Mouse (Mus musculus) stomach, embryonic 16.5 days (tissue): ENCODE measurements at regions not wholly inside any gene's neighbourhood (a gene's known extent, or its start where the extent isn't known, plus 50 kb on each side); places are given as distances from the start of the nearest gene placed in this dataset.

Source experiments
- ATAC-seq: fragments of 200-750 bp; cut with Nextera tagmentation; 2 replicates; pipeline ENCODE4 v1.8.0; 2017; ENCODE audit warnings: moderate number of reproducible peaks, moderate TSS enrichment; ENCODE audit not compliant: insufficient read depth, low FRiP score
- H3K27ac ChIP-seq: fragments of 300-500 bp; sonication (generic); 2 replicates; pipeline ENCODE4 v1.5.1; 2014; ENCODE audit warnings: low read length
- H3K27me3 ChIP-seq: fragments of 300-500 bp; sonication (generic); 2 replicates; pipeline ENCODE4 v1.6.1; 2014; ENCODE audit warnings: low read length, control low read depth, mixed read lengths; ENCODE audit not compliant: control insufficient read depth, insufficient read depth
- H3K36me3 ChIP-seq: fragments of 300-500 bp; sonication (generic); 2 replicates; pipeline ENCODE4 v1.6.1; 2014; ENCODE audit warnings: low read length; ENCODE audit not compliant: control insufficient read depth, insufficient read depth
- H3K4me1 ChIP-seq: fragments of 300-500 bp; sonication (generic); 2 replicates; pipeline ENCODE4 v1.6.1; 2014; ENCODE audit warnings: low read length, control low read depth, mixed read lengths; ENCODE audit not compliant: control insufficient read depth, insufficient read depth
- H3K4me2 ChIP-seq: fragments of 300-500 bp; sonication (generic); 2 replicates; pipeline ENCODE4 v1.6.1; 2014; ENCODE audit warnings: low read depth, low read length, mixed read lengths
- H3K4me3 ChIP-seq: fragments of 300-500 bp; sonication (generic); replicated peaks from 2 replicates; pipeline ENCODE4 v1.5.1; 2014; ENCODE audit warnings: mild to moderate bottlenecking, low read length
- H3K9ac ChIP-seq: fragments of 300-500 bp; sonication (generic); 2 replicates; pipeline ENCODE4 v1.6.1; 2014; ENCODE audit warnings: low read length
- H3K9me3 ChIP-seq: fragments of 300-500 bp; sonication (generic); replicated peaks from 2 replicates; pipeline ENCODE4 v1.6.1; 2016; ENCODE audit warnings: low read length, control low read depth; ENCODE audit not compliant: control insufficient read depth
- WGBS: fragments of 180-500 bp; shearing (Covaris S2); extraction: QIAGEN DNeasy Blood & Tissue Kit; methylation state at CpG from one replicate; pipeline ENCODE4 v1.1.7; 2014; 5-methylcytosine and 5-hydroxymethylcytosine counted together

DNA sequence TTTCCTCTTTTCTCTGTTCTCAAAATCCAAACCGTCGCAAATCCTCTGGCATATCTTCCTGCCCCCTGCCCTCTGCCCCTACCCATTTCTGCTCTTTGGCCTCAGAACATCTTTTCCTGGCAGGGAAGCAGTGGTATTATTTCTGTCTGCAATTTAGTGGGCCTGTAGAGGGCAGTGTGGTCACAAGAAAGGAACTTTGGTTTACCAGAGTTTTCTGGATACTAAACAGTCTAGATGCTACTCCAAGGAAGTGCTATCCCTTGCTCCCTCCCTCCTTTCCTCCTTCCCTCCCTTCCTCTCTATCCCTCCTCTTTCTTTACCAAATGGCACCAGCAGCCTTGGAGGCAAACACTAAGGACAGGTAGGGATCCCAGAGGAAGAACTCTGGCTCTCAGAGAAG is 134.9 kb downstream of the Edem1 start:
- 4% methylated on average over 2 of the region's 2 CpGs for WGBS
- no peaks in the 10 kb centered on the region for H3K9me3 ChIP-seq
- H3K9ac ChIP-seq = no peak overlapping the region
- H3K4me2 ChIP-seq = no peak overlapping the region
- H3K27ac ChIP-seq = no peak overlapping the region
- H3K36me3 ChIP-seq = no peaks in the 10 kb centered on the region
- H3K4me1 ChIP-seq = no peaks in the 10 kb centered on the region
- H3K27me3 ChIP-seq = no peaks in the 10 kb centered on the region
- no peak overlapping the region for H3K4me3 ChIP-seq
- ATAC-seq = no peak

GRCm38 (mm10) chr6:108969477-108970176 is 141.2 kb downstream of the Edem1 start:
- 54% methylated on average over 4 of the region's 4 CpGs for WGBS
- H3K4me2 ChIP-seq = no peak overlapping the region
- no peaks in the 10 kb centered on the region for H3K27me3 ChIP-seq
- no peak overlapping the region for H3K4me3 ChIP-seq
- H3K27ac ChIP-seq = no peak overlapping the region
- H3K9me3 ChIP-seq = no peaks in the 10 kb centered on the region
- H3K36me3 ChIP-seq = no peaks in the 10 kb centered on the region
- ATAC-seq = no peak
- H3K9ac ChIP-seq = no peak overlapping the region
- H3K4me1 ChIP-seq = no peaks in the 10 kb centered on the region

GRCm38 (mm10) chr6:108971415-108972089 is 143.1 kb downstream of the Edem1 start:
- Histone ChIP-seq H3K36me3 (no peaks in the 10 kb centered on the region), H3K27ac (no peak overlapping the region), H3K9me3 (no peaks in the 10 kb centered on the region), H3K4me2 (no peak overlapping the region), H3K4me3 (no peak overlapping the region), H3K9ac (no peak overlapping the region), H3K27me3 (no peaks in the 10 kb centered on the region), H3K4me1 (no peaks in the 10 kb centered on the region)
- WGBS = 63% methylated on average over 4 of the region's 4 CpGs
- no peak for ATAC-seq

DNA sequence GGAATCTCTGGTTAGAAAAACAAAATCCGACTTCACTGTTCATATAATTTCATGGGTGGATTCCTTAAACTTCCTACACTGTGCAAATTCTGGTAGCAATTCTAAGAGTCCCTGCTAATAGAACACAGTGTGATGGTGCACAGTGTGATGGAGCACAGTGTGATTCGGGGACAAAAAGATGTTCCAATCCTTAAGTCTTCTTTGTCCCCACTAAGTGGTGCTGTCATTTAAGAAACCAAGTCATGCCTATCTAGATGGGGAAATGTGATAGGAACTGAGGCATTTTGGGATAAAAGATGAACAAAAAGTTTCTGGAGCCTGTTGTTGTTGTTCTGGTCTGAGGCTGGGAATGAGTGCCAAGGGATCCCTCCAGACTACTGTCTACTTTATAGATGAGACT is 145.3 kb downstream of the Edem1 start:
- no peak overlapping the region for H3K9ac ChIP-seq
- ATAC-seq = no peak

GRCm38 (mm10) chr6:108989506-108989905 is 161.1 kb downstream of the Edem1 start:
- H3K4me3 ChIP-seq = no peak overlapping the region
- H3K9me3 ChIP-seq = no peaks in the 10 kb centered on the region
- peak; percentile 60; the same call in 1 of the 2 replicates for ATAC-seq
- no peak overlapping the region for H3K9ac ChIP-seq
- 72% methylated on average over 4 of the region's 4 CpGs for WGBS
- no peak overlapping the region for H3K27ac ChIP-seq
- no peak overlapping the region for H3K4me2 ChIP-seq
- no peaks in the 10 kb centered on the region for H3K27me3 ChIP-seq
- H3K36me3 ChIP-seq = no peaks in the 10 kb centered on the region
- H3K4me1 ChIP-seq = no peaks in the 10 kb centered on the region

More for the DNA sequence above, 145.3 kb downstream of the Edem1 start:
- WGBS = 68% methylated on average over 2 of the region's 2 CpGs
- Histone ChIP-seq H3K4me2 (no peak overlapping the region), H3K9me3 (no peaks in the 10 kb centered on the region), H3K4me3 (no peak overlapping the region), H3K27me3 (no peaks in the 10 kb centered on the region), H3K27ac (no peak overlapping the region), H3K4me1 (no peaks in the 10 kb centered on the region), H3K36me3 (no peaks in the 10 kb centered on the region)

- H3K36me3 ChIP-seq = no peaks in the 10 kb centered on the region
- H3K27me3 ChIP-seq = no peaks in the 10 kb centered on the region
- ATAC-seq = no peak
- H3K9me3 ChIP-seq = no peaks in the 10 kb centered on the region
- no peak overlapping the region for H3K27ac ChIP-seq
- 54% methylated on average over 3 of the region's 3 CpGs for WGBS
- H3K9ac ChIP-seq = no peak overlapping the region
- H3K4me2 ChIP-seq = no peak overlapping the region
- H3K4me3 ChIP-seq = no peak overlapping the region
- H3K4me1 ChIP-seq = no peaks in the 10 kb centered on the region
These were observed 165.3 kb downstream of the Edem1 start for GRCm38 (mm10) chr6:108993743-108994142.

DNA sequence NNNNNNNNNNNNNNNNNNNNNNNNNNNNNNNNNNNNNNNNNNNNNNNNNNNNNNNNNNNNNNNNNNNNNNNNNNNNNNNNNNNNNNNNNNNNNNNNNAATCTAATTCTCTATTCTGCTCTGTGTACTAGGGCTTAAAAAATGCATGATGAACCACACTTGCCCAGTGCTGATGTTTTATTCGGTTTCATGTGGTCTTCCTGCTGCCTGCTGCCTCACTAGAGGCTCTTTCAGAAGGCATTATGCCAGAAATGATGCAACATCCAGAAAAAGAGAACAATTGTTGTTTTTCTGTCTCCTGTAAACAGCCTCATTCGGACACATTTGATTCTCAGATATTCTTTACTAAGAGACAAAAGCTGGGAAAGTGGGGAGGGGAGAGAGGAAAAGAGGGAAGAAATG is 176.0 kb downstream of the Edem1 start:
- 61% methylated on average over 2 of the region's 2 CpGs for WGBS
- no peak overlapping the region for H3K9ac ChIP-seq

GRCm38 (mm10) chr6:109009364-109009763 is 180.9 kb downstream of the Edem1 start:
- Histone ChIP-seq H3K9me3 (no peaks in the 10 kb centered on the region), H3K27me3 (no peaks in the 10 kb centered on the region), H3K27ac (no peak overlapping the region), H3K4me1 (no peaks in the 10 kb centered on the region), H3K4me2 (no peak overlapping the region), H3K36me3 (no peaks in the 10 kb centered on the region), H3K9ac (no peak overlapping the region), H3K4me3 (no peak overlapping the region)
- no peak for ATAC-seq
- WGBS = 89% methylated on average over 3 of the region's 3 CpGs

More for the DNA sequence above, 176.0 kb downstream of the Edem1 start:
- Histone ChIP-seq H3K36me3 (no peaks in the 10 kb centered on the region), H3K27me3 (no peaks in the 10 kb centered on the region), H3K27ac (no peak overlapping the region), H3K4me1 (no peaks in the 10 kb centered on the region), H3K9me3 (no peaks in the 10 kb centered on the region), H3K4me3 (no peak overlapping the region), H3K4me2 (no peak overlapping the region)
- ATAC-seq = no peak

GRCm38 (mm10) chr6:109009793-109010192 is 181.4 kb downstream of the Edem1 start:
- Histone ChIP-seq H3K27me3 (no peaks in the 10 kb centered on the region), H3K9me3 (no peaks in the 10 kb centered on the region), H3K4me2 (no peak overlapping the region), H3K4me3 (no peak overlapping the region), H3K36me3 (no peaks in the 10 kb centered on the region), H3K4me1 (no peaks in the 10 kb centered on the region), H3K9ac (no peak overlapping the region), H3K27ac (no peak overlapping the region)
- WGBS = 76% methylated on average over 4 of the region's 4 CpGs
- ATAC-seq = no peak
